Mouse (Mus musculus): ENCODE measurements around the gene Sec14l2. TPM values are rescaled to one million over a fixed set of nuclear protein-coding genes. Genes with fewer than 3 reads are reported as not detected.

The Sec14l2 gene
- total and polyA plus RNA-seq, 3 experiments = 15.5 to 40.1 TPM; not detected in 1

GRCm38 (mm10) chr11:4116458-4117141 lies 6.6 kb downstream of the Sec14l2 start:
- H3K9ac ChIP-seq (ENCODE audit: control insufficient read depth, low read depth, low read length, poor library complexity, severe bottlenecking) = peak overlapping the region; percentile 3
- TF ChIP-seq POLR2A (IDR thresholded peaks at IDR 0.05; ENCODE audit: control insufficient read depth in 1 of 2, insufficient read depth in 1 of 2, low read depth in 1 of 2, low read length in 2 of 2, poor library complexity in 1 of 2) (no peak), MAZ (IDR thresholded peaks at IDR 0.05; ENCODE audit: low read depth, low read length) (no peak), MYC (IDR thresholded peaks at IDR 0.05; ENCODE audit: low read depth, low read length) (no peak), TBP (IDR thresholded peaks at IDR 0.05; ENCODE audit: low read depth, low read length) (0 out of 2 replicates have a peak, but pooled peaks have one; percentile 11), HCFC1 (IDR thresholded peaks at IDR 0.05; ENCODE audit: low read depth, low read length) (peak; percentile 54; the same call in 1 of the 2 replicates), ZNF384 (IDR thresholded peaks at IDR 0.05; ENCODE audit: low read depth, low read length) (no peak), ZC3H11A (IDR thresholded peaks at IDR 0.05; ENCODE audit: low read depth, low read length) (no peak), CTCF (IDR thresholded peaks at IDR 0.05 in 2 of 3, conservative IDR thresholded peaks at IDR 0.05 in 1 of 3; ENCODE audit: control insufficient read depth in 1 of 3, insufficient read depth in 1 of 3, low read depth in 2 of 3, low read length in 3 of 3, poor library complexity in 1 of 3, severe bottlenecking in 1 of 3) (peak in 2 of 3 experiments; percentile 9 to 49; a peak in 1 of 6 replicates), EP300 (IDR thresholded peaks at IDR 0.05; ENCODE audit: low read depth in 1 of 2, low read length in 2 of 2) (peak; percentile 80 to 88), CHD1 (IDR thresholded peaks at IDR 0.05; ENCODE audit: low read depth, low read length) (no peak), CHD2 (IDR thresholded peaks at IDR 0.05; ENCODE audit: low read length) (no peak), TCF12 (IDR thresholded peaks at IDR 0.05; ENCODE audit: low read depth, low read length) (peak; percentile 92), NRF1 (IDR thresholded peaks at IDR 0.05; ENCODE audit: insufficient read depth, low read depth, low read length, poor library complexity, severe bottlenecking) (no peak), MXI1 (IDR thresholded peaks at IDR 0.05; ENCODE audit: low read depth, low read length) (peak; percentile 91), USF1 (IDR thresholded peaks at IDR 0.05; ENCODE audit: low read depth, low read length) (peak; percentile 69; the same call in 1 of the 2 replicates), ETS1 (IDR thresholded peaks at IDR 0.05; ENCODE audit: low read depth, low read length) (peak; percentile 98), POLR2AphosphoS2 (IDR thresholded peaks at IDR 0.05; ENCODE audit: low read length) (0 out of 2 replicates have a peak, but pooled peaks have one; percentile 36), RCOR1 (IDR thresholded peaks at IDR 0.05; ENCODE audit: low read depth, low read length) (peak; percentile 79), SMC3 (IDR thresholded peaks at IDR 0.05; ENCODE audit: low read depth, low read length) (no peak), GATA1 (IDR thresholded peaks at IDR 0.05; ENCODE audit: low read depth, low read length) (peak; percentile 97), MAFK (IDR thresholded peaks at IDR 0.05; ENCODE audit: borderline replicate concordance, low read depth, low read length) (peak; percentile 43; the same call in 1 of the 2 replicates), SIN3A (IDR thresholded peaks at IDR 0.05; ENCODE audit: low read length) (peak; percentile 95), MEF2A (IDR thresholded peaks at IDR 0.05; ENCODE audit: extremely low read depth, insufficient replicate concordance, low read depth, low read length, poor library complexity, severe bottlenecking) (no peak), TAL1 (IDR thresholded peaks at IDR 0.05; ENCODE audit: low read length) (peak; percentile 29), BHLHE40 (IDR thresholded peaks at IDR 0.05; ENCODE audit: borderline replicate concordance, low read depth, low read length) (peak; percentile 90), MAX (IDR thresholded peaks at IDR 0.05; ENCODE audit: low read length) (peak; percentile 68)
- no peaks in the 10 kb centered on the region for H3K79me2 ChIP-seq (ENCODE audit: control insufficient read depth, insufficient read depth, low read length, poor library complexity)
- peak overlapping the region; percentile 8 for H3K27ac ChIP-seq (ENCODE audit: control insufficient read depth, low read depth, low read length)
- H3K9me3 ChIP-seq (replicated peaks; ENCODE audit: insufficient read depth, low read length) = no peaks in the 10 kb centered on the region
- H3K36me3 ChIP-seq (ENCODE audit: control insufficient read depth in 1 of 2, insufficient read depth in 2 of 2, low read length in 2 of 2) = peaks cover 0 to 39% of the 10 kb centered on the region in 2 experiments; a peak in 2 of 4 replicates
- DNase-seq (ENCODE audit: low read depth, low spot score) = peak; percentile 85
- H3K4me3 ChIP-seq (ENCODE audit: control insufficient read depth in 1 of 2, insufficient read depth in 1 of 2, low read depth in 2 of 2, low read length in 2 of 2) = peak overlapping the region; percentile 8 to 83
- peaks cover 33 to 60% of the 10 kb centered on the region in 2 experiments for H3K4me1 ChIP-seq (ENCODE audit: control insufficient read depth in 1 of 2, insufficient read depth in 2 of 2, low read length in 2 of 2)
- no peaks in the 10 kb centered on the region for H3K27me3 ChIP-seq (ENCODE audit: control insufficient read depth in 1 of 2, insufficient read depth in 2 of 2, low read length in 2 of 2)
